Mouse (Mus musculus): Measurements from ENCODE around the gene Mpdu1.

- TF ChIP-seq E2F4 (IDR thresholded peaks at IDR 0.05; ENCODE audit: borderline replicate concordance, low read depth, low read length) (no peak), ZNF384 (IDR thresholded peaks at IDR 0.05; ENCODE audit: low read depth, low read length) (no peak), MAFK (IDR thresholded peaks at IDR 0.05; ENCODE audit: borderline replicate concordance, low read depth, low read length) (no peak), USF2 (IDR thresholded peaks at IDR 0.05; ENCODE audit: borderline replicate concordance in 1 of 2, insufficient read depth in 1 of 2, low read depth in 1 of 2, low read length in 2 of 2) (no peak), SMC3 (IDR thresholded peaks at IDR 0.05; ENCODE audit: low read depth, low read length) (no peak), POLR2AphosphoS5 (IDR thresholded peaks at IDR 0.05; ENCODE audit: borderline replicate concordance, low read depth, low read length) (no peak), EP300 (IDR thresholded peaks at IDR 0.05; ENCODE audit: low read depth in 1 of 2, low read length in 2 of 2) (no peak), POLR2A (IDR thresholded peaks at IDR 0.05; ENCODE audit: control insufficient read depth in 1 of 2, insufficient read depth in 1 of 2, low read depth in 1 of 2, low read length in 2 of 2, poor library complexity in 1 of 2) (no peak)
Observed at GRCm38 (mm10) chr11:69689891-69690290, 27.4 kb upstream of the Mpdu1 start.

Data from MEL (cell line).